ENCODE assay signal across 9 mouse cellular contexts in genomic region chr11:81096011-81096410, GRCm38 (mm10).
A peak's percentile ranks its signal among the peaks of the same experiment; 100 is the strongest.
DNase-seq lines count a peak whose midpoint lies in the region; ATAC-seq lines count a peak whose summit lies in the region.
"Had no signal": no experiment of that assay in that cellular context is flagged by ENCODE, and none has a peak within 500 bp of the region (broad histone marks: within the 10 kb centered on the region; RNA-seq: fewer than 3 reads in every experiment).

No protein-coding gene starts in this region.

- no peak overlapping the region for H3K27ac ChIP-seq in forebrain, embryonic 10.5 days
- H3K27ac ChIP-seq: heart, embryonic 13.5 days had no signal

- 85% methylated on average over 6 of the region's 6 CpGs for WGBS in forebrain, embryonic 10.5 days

- H3K4me1 ChIP-seq in forebrain, embryonic 10.5 days = no peaks in the 10 kb centered on the region

- ATAC-seq in cerebellum, adult (ENCODE audit: insufficient number of reproducible peaks, low FRiP score, low TSS enrichment) = peak; percentile 43; the same call in 1 of the 2 replicates
- ATAC-seq in CD4-positive, CD25-positive, alpha-beta regulatory T cell, adult 4 months = no peak

- intact Hi-C loops in left cerebral cortex, postnatal 36 days (cut with DNase I) = loop anchor here (5.0 kb wide), 1 partner anchor 39 kb away; no protein-coding TSS in a partner anchor

- no peak overlapping the region for H3K4me3 ChIP-seq in forebrain, embryonic 10.5 days
- H3K4me3 ChIP-seq: heart, embryonic 13.5 days had no signal

- no peak for DNase-seq in cerebellum, postnatal 4 days (ENCODE audit: low spot score in 2 of 2)
- DNase-seq in 3134 (ENCODE audit: extremely low read depth, insufficient read length, low spot score) = peak; percentile 34
- DNase-seq in cerebellum, postnatal 36 days = peak; percentile 72
- DNase-seq in left cerebral cortex, postnatal 36 days (ENCODE audit: low spot score in 2 of 2) = peak; percentile 76 to 84
- DNase-seq in urinary bladder, postnatal 14 days (ENCODE audit: low spot score) = peak; percentile 72
- DNase-seq in forebrain, embryonic 10.5 days (ENCODE audit: extremely low spot score, low spot score) = no peak

- no peaks in the 10 kb centered on the region for H3K36me3 ChIP-seq in forebrain, embryonic 10.5 days (replicated peaks)
- H3K36me3 ChIP-seq: heart, embryonic 13.5 days had no signal

- H3K27me3 ChIP-seq in forebrain, embryonic 10.5 days (ENCODE audit: poor library complexity, severe bottlenecking) = no peaks in the 10 kb centered on the region
- H3K27me3 ChIP-seq: heart, embryonic 13.5 days had no signal

- H3K9me3 ChIP-seq in forebrain, embryonic 10.5 days = no peaks in the 10 kb centered on the region
- H3K9me3 ChIP-seq: heart, embryonic 13.5 days had no signal

Comparison
In these comparisons a context has a peak if more than half of its experiments do, and no peak if none do; other contexts are left out.
1. DNase-seq: peak in 3134 (single experiment), cerebellum, postnatal 36 days (2 of 2), left cerebral cortex, postnatal 36 days (2 of 2) and urinary bladder, postnatal 14 days (single experiment); none in cerebellum, postnatal 4 days (0 of 2) and forebrain, embryonic 10.5 days (single experiment).